Mouse (Mus musculus): ENCODE measurements around the gene Gm27029.
"Not testable (repeated sequence)": the region's sequence is repeated elsewhere in the genome, so short reads cannot be mapped to it uniquely, and the experiment has no call there.

Gene Gm27029

GRCm38 (mm10) chr11:101455627-101456026 is 31.0 kb upstream of the Gm27029 start:
- no peak for DNase-seq (ENCODE audit: low spot score)

GRCm38 (mm10) chr11:101454702-101455101 is 30.1 kb upstream of the Gm27029 start:
- no peak for DNase-seq (ENCODE audit: low spot score)

- DNase-seq (ENCODE audit: low spot score), result no peak
Measured at GRCm38 (mm10) chr11:101452093-101452774, 27.6 kb upstream of the Gm27029 start.

- no peak for DNase-seq (ENCODE audit: low spot score)
Measured at GRCm38 (mm10) chr11:101451536-101451935, 26.9 kb upstream of the Gm27029 start.

- no peak for DNase-seq (ENCODE audit: low spot score)
Measured at GRCm38 (mm10) chr11:101450394-101450793, 25.8 kb upstream of the Gm27029 start.

GRCm38 (mm10) chr11:101449596-101449995 is 25.0 kb upstream of the Gm27029 start:
- not testable (repeated sequence) for DNase-seq (ENCODE audit: low spot score)

GRCm38 (mm10) chr11:101448899-101449298 is 24.3 kb upstream of the Gm27029 start:
- DNase-seq (ENCODE audit: low spot score), result no peak

GRCm38 (mm10) chr11:101448274-101448746 is 23.7 kb upstream of the Gm27029 start, which contains the start of gene Ifi35:
Gene Ifi35, plus strand, starts transcription at chr11:101448407.
- peak; percentile 93 for DNase-seq (ENCODE audit: low spot score)

GRCm38 (mm10) chr11:101447786-101448185 is 23.2 kb upstream of the Gm27029 start:
- DNase-seq (ENCODE audit: low spot score), result no peak

- DNase-seq (ENCODE audit: low spot score), result not testable (repeated sequence)
Measured at GRCm38 (mm10) chr11:101446860-101447259, 22.3 kb upstream of the Gm27029 start.

- no peak for DNase-seq (ENCODE audit: low spot score)
Measured at GRCm38 (mm10) chr11:101446319-101446718, 21.7 kb upstream of the Gm27029 start.

GRCm38 (mm10) chr11:101442760-101443159 is 18.2 kb upstream of the Gm27029 start:
- DNase-seq (ENCODE audit: low spot score), result no peak

GRCm38 (mm10) chr11:101442127-101442693 is 17.6 kb upstream of the Gm27029 start, which contains the start of gene Rpl27:
Gene Rpl27, plus strand, starts transcription at chr11:101442298.
- peak; percentile 100 for DNase-seq (ENCODE audit: low spot score)

GRCm38 (mm10) chr11:101441450-101442126 is 17.0 kb upstream of the Gm27029 start:
- DNase-seq (ENCODE audit: low spot score), result not testable (repeated sequence)

- not testable (repeated sequence) for DNase-seq (ENCODE audit: low spot score)
Measured at GRCm38 (mm10) chr11:101438006-101438405, 13.4 kb upstream of the Gm27029 start.

- DNase-seq (ENCODE audit: low spot score), result no peak
Measured at GRCm38 (mm10) chr11:101436916-101437315, 12.3 kb upstream of the Gm27029 start.

- no peak for DNase-seq (ENCODE audit: low spot score)
Measured at GRCm38 (mm10) chr11:101435831-101436230, 11.2 kb upstream of the Gm27029 start.

GRCm38 (mm10) chr11:101433396-101433795 is 8.8 kb upstream of the Gm27029 start:
- no peak for DNase-seq (ENCODE audit: low spot score)

- DNase-seq (ENCODE audit: low spot score), result no peak
Measured at GRCm38 (mm10) chr11:101431327-101431726, 6.7 kb upstream of the Gm27029 start.

GRCm38 (mm10) chr11:101426165-101426564 is 1.6 kb upstream of the Gm27029 start:
- no peak for DNase-seq (ENCODE audit: low spot score)

- peak; percentile 94 for DNase-seq (ENCODE audit: low spot score)
Measured at GRCm38 (mm10) chr11:101424925-101425813, 573 bp upstream of the Gm27029 start, which contains the start of the genes Rundc1 and Ptges3l. Gene Rundc1, plus strand, starts transcription at chr11:101425085. Gene Ptges3l, minus strand, starts transcription at chr11:101425333.

GRCm38 (mm10) chr11:101420148-101420547 is 4.4 kb downstream of the Gm27029 start:
- no peak for DNase-seq (ENCODE audit: low spot score)
